Mouse (Mus musculus): ENCODE results near the gene Usp6nl. TPM values are rescaled to one million over a fixed set of nuclear protein-coding genes. Genes with fewer than 3 reads are reported as not detected.

The Usp6nl gene
- total and polyA plus RNA-seq, 3 experiments, result 2.0 to 6.6 (median 6.5) TPM

DNA sequence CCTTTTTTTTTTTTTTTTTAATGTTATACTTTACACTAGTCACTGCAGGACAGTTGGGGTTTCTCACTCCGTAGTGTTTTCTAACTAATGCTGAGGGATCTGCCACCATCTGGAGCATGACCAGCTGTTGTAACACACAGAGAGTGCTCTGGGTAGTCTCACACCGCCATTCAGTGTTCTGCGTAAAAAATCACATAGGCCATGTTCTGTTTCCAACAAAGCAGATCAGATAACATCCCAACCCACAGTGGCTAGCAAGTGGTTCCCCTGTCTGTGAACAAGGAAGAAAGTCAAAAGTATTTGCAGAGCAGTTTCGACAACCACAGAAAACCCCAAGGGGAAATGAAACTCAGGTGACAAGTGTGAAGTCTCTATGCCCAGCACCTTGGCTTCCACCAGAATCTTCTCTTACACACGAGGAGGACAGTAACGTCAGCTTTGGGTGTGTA is 13.1 kb upstream of the Usp6nl start:
- Histone ChIP-seq H3K27me3 (ENCODE audit: control insufficient read depth, insufficient read depth, low read length) (no peaks in the 10 kb centered on the region), H3K4me1 (ENCODE audit: control insufficient read depth, insufficient read depth, low read length) (no peaks in the 10 kb centered on the region), H3K27ac (no peak overlapping the region), H3K9ac (ENCODE audit: low read depth, low read length) (no peak overlapping the region), H3K79me2 (replicated peaks; ENCODE audit: control insufficient read depth, insufficient read depth, low read length) (no peaks in the 10 kb centered on the region), H3K4me3 (no peak overlapping the region), H3K36me3 (ENCODE audit: control insufficient read depth, insufficient read depth, low read length) (no peaks in the 10 kb centered on the region)
- TF ChIP-seq CTCF (IDR thresholded peaks at IDR 0.05) (no peak), EP300 (IDR thresholded peaks at IDR 0.05; ENCODE audit: insufficient read depth, low read depth, low read length) (no peak), POLR2A (IDR thresholded peaks at IDR 0.05; ENCODE audit: insufficient read depth, low read depth, low read length) (no peak)
- intact Hi-C loops (cut with DNase I), result no loop called here
- WGBS, result 66% methylated on average over 6 of the region's 6 CpGs
- DNase-seq, result no peak

DNA sequence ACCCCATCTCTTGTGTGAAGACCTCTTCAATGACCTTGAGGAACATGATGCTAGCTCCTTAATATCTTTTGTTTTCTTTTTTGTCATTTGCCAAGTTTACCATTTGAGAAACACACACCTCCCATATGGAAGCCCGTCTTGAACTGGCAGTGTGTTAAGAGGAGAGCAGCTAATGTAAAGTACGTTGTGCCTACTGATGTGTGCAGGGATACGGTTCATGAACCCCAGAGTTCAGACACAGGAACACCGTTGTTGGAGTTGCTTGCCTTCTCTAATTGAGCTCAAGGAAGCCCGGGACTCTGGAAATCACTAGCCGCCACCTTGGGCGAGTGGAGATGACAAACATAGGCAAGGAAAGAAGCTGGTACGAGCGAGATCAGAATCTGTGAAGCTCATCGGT is 9.7 kb upstream of the Usp6nl start:
- 90% methylated on average over 10 of the region's 10 CpGs for WGBS
- H3K9ac ChIP-seq (ENCODE audit: low read depth, low read length), result no peak overlapping the region
- no peak for DNase-seq
- no peak overlapping the region for H3K4me3 ChIP-seq
- no peak overlapping the region for H3K27ac ChIP-seq
- intact Hi-C loops (cut with DNase I), result no loop called here
- no peaks in the 10 kb centered on the region for H3K27me3 ChIP-seq (ENCODE audit: control insufficient read depth, insufficient read depth, low read length)
- H3K36me3 ChIP-seq (ENCODE audit: control insufficient read depth, insufficient read depth, low read length), result no peaks in the 10 kb centered on the region
- TF ChIP-seq EP300 (IDR thresholded peaks at IDR 0.05; ENCODE audit: insufficient read depth, low read depth, low read length) (no peak), POLR2A (IDR thresholded peaks at IDR 0.05; ENCODE audit: insufficient read depth, low read depth, low read length) (no peak), CTCF (IDR thresholded peaks at IDR 0.05) (no peak)
- H3K79me2 ChIP-seq (replicated peaks; ENCODE audit: control insufficient read depth, insufficient read depth, low read length), result no peaks in the 10 kb centered on the region
- H3K4me1 ChIP-seq (ENCODE audit: control insufficient read depth, insufficient read depth, low read length), result no peaks in the 10 kb centered on the region

DNA sequence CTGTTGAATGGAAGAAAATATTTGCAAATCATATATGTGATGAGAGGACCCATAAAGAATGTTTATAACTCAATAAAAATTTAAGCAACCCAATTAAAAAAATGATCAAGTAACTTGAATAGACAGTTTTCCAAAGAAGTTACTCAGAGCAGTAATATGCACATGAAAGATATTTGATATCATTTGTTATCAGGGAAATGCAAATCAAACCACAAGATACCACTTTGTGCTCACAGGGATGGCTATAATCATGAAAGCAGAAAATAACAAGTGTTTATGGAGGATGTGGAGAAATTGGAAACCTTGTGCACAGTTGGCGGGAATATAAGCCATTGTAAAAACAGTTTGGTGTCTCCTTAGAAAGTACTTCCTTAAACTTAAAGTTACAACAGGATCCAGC is 8.7 kb upstream of the Usp6nl start:
- 96% methylated on average over 1 of the region's 1 CpGs for WGBS
- H3K9ac ChIP-seq (ENCODE audit: low read depth, low read length), result no peak overlapping the region
- H3K79me2 ChIP-seq (replicated peaks; ENCODE audit: control insufficient read depth, insufficient read depth, low read length), result no peaks in the 10 kb centered on the region
- no peak overlapping the region for H3K4me3 ChIP-seq
- TF ChIP-seq CTCF (IDR thresholded peaks at IDR 0.05) (no peak), POLR2A (IDR thresholded peaks at IDR 0.05; ENCODE audit: insufficient read depth, low read depth, low read length) (no peak), EP300 (IDR thresholded peaks at IDR 0.05; ENCODE audit: insufficient read depth, low read depth, low read length) (no peak)
- DNase-seq, result no peak
- no peaks in the 10 kb centered on the region for H3K4me1 ChIP-seq (ENCODE audit: control insufficient read depth, insufficient read depth, low read length)
- no peak overlapping the region for H3K27ac ChIP-seq
- H3K36me3 ChIP-seq (ENCODE audit: control insufficient read depth, insufficient read depth, low read length), result no peaks in the 10 kb centered on the region
- intact Hi-C loops (cut with DNase I), result no loop called here
- H3K27me3 ChIP-seq (ENCODE audit: control insufficient read depth, insufficient read depth, low read length), result no peaks in the 10 kb centered on the region

DNA sequence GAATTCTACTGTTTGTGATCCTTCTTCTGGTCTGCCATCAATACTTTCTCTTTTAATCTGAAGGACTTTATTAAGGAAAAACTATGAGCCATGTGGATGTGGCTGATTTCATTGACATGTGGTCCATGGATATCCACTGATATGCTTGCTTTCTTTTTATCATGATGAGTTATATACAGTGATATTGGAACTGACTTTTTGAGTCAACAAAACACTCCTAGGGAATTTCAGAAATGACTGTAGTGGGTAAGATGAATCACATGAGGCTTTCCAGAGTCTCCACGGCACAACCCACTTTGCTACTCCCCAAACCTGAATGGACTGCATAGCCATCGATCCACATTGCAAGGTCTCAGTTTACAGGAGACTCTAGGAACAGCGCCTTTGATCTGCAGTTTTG is 2.3 kb upstream of the Usp6nl start:
- Histone ChIP-seq H3K79me2 (replicated peaks; ENCODE audit: control insufficient read depth, insufficient read depth, low read length) (no peaks in the 10 kb centered on the region), H3K36me3 (ENCODE audit: control insufficient read depth, insufficient read depth, low read length) (peaks cover 2% of the 10 kb centered on the region; the same call in 1 of the 2 replicates), H3K4me3 (no peak overlapping the region), H3K27me3 (ENCODE audit: control insufficient read depth, insufficient read depth, low read length) (no peaks in the 10 kb centered on the region), H3K27ac (no peak overlapping the region), H3K9ac (ENCODE audit: low read depth, low read length) (no peak overlapping the region), H3K4me1 (ENCODE audit: control insufficient read depth, insufficient read depth, low read length) (peaks cover 1% of the 10 kb centered on the region)
- TF ChIP-seq EP300 (IDR thresholded peaks at IDR 0.05; ENCODE audit: insufficient read depth, low read depth, low read length) (no peak), POLR2A (IDR thresholded peaks at IDR 0.05; ENCODE audit: insufficient read depth, low read depth, low read length) (no peak), CTCF (IDR thresholded peaks at IDR 0.05) (no peak)
- 90% methylated on average over 3 of the region's 3 CpGs for WGBS
- intact Hi-C loops (cut with DNase I), result loop anchor here (5.0 kb wide), 2 partner anchors 63 to 82 kb away; no protein-coding TSS in a partner anchor
- no peak for DNase-seq

DNA sequence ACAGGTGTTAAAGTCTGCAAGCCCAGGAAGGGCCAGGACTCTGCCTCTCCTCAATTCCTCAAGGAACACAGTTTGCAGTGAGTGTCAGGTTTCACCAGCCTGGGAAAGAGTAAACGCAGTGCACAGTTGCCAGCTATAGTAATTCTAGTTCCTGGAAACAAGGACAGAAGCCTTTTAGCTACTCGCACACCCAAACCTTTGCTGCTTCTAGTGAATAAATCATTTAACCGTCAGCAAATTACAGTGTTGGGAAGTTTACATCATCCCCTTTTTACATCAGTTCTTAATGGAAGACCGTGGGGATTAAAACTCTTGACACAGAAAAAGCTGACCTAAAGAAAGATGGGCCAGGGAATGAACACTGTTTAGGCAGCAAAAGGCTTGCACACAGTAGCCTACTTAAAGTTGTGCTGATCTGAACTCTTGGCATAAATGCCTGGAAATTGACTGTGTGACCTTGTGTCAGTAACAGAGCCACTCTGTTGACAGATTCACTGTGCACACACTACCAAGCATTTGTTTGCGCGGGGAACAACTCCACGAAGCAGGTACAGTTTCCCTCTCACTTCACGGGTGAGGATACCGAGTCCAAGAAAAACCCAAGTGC is 595 bp upstream of the Usp6nl start:
- peak overlapping the region; percentile 78 for H3K4me3 ChIP-seq
- peaks cover 2% of the 10 kb centered on the region; the same call in 1 of the 2 replicates for H3K36me3 ChIP-seq (ENCODE audit: control insufficient read depth, insufficient read depth, low read length)
- H3K4me1 ChIP-seq (ENCODE audit: control insufficient read depth, insufficient read depth, low read length), result peaks cover 1% of the 10 kb centered on the region
- H3K27me3 ChIP-seq (ENCODE audit: control insufficient read depth, insufficient read depth, low read length), result no peaks in the 10 kb centered on the region
- no peak for DNase-seq
- TF ChIP-seq EP300 (IDR thresholded peaks at IDR 0.05; ENCODE audit: insufficient read depth, low read depth, low read length) (no peak), POLR2A (IDR thresholded peaks at IDR 0.05; ENCODE audit: insufficient read depth, low read depth, low read length) (no peak), CTCF (IDR thresholded peaks at IDR 0.05) (no peak)
- intact Hi-C loops (cut with DNase I), result loop anchor here (2.0 to 5.0 kb wide), 3 partner anchors 65 to 109 kb away; partner anchors contain the start of gene Echdc3
- peak overlapping the region; percentile 95 for H3K27ac ChIP-seq
- WGBS, result 32% methylated on average over 9 of the region's 9 CpGs
- no peaks in the 10 kb centered on the region for H3K79me2 ChIP-seq (replicated peaks; ENCODE audit: control insufficient read depth, insufficient read depth, low read length)
- peak overlapping the region; percentile 73 for H3K9ac ChIP-seq (ENCODE audit: low read depth, low read length)

DNA sequence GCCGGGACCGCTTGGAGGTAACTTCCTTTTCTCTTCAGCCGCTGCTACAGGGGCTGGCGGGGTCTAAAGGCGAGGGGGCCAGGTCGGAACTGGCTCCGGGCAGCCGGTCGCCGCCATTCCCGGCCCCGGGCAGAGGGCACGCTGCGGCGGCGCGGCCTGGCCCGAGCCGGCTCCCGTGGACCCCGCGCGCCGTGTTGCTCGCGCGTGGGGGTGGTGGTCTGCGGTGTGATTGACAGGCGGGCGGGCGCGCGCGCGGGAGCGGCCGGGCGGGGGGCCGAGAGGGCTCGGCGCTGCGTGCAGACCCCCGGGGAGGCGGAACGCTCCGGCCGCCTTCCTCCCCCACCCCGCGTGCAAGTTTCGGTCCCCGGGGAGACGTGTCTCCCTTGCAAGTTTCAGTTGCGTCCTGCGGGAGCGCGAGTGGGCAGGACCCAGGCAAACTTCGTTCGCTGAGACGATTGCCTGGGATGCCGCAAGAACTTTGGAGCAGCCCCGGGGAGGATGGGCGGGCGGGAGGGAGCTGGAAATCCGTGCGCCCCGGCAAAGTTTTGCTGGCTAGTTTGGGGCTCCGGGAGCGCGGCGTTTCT is 563 bp downstream of the Usp6nl start:
- no peaks in the 10 kb centered on the region for H3K27me3 ChIP-seq (ENCODE audit: control insufficient read depth, insufficient read depth, low read length)
- H3K4me3 ChIP-seq, result peak overlapping the region; percentile 95
- H3K4me1 ChIP-seq (ENCODE audit: control insufficient read depth, insufficient read depth, low read length), result peaks cover 1% of the 10 kb centered on the region
- peak; percentile 77 to 78 for DNase-seq
- peak overlapping the region; percentile 94 for H3K27ac ChIP-seq
- H3K9ac ChIP-seq (ENCODE audit: low read depth, low read length), result peak overlapping the region; percentile 85
- TF ChIP-seq CTCF (IDR thresholded peaks at IDR 0.05) (peak; percentile 28), EP300 (IDR thresholded peaks at IDR 0.05; ENCODE audit: insufficient read depth, low read depth, low read length) (no peak), POLR2A (IDR thresholded peaks at IDR 0.05; ENCODE audit: insufficient read depth, low read depth, low read length) (no peak)
- 1% methylated on average over 60 of the region's 70 CpGs for WGBS
- no peaks in the 10 kb centered on the region for H3K79me2 ChIP-seq (replicated peaks; ENCODE audit: control insufficient read depth, insufficient read depth, low read length)
- peaks cover 2% of the 10 kb centered on the region; the same call in 1 of the 2 replicates for H3K36me3 ChIP-seq (ENCODE audit: control insufficient read depth, insufficient read depth, low read length)
- intact Hi-C loops (cut with DNase I), result loop anchor here (2.0 to 5.0 kb wide), 3 partner anchors 66 to 110 kb away; partner anchors contain the start of gene Echdc3

Data from heart, adult 2 months (tissue).